Mouse (Mus musculus) retina, embryonic 14.5 days (tissue): ENCODE measurements around the gene Ltbp3.

Source experiments
- DNase-seq: peaks from one replicate; pipeline ENCODE4 v3.0.0-alpha.2; 2015; ENCODE audit warnings: low spot score

Ltbp3 gene

DNA sequence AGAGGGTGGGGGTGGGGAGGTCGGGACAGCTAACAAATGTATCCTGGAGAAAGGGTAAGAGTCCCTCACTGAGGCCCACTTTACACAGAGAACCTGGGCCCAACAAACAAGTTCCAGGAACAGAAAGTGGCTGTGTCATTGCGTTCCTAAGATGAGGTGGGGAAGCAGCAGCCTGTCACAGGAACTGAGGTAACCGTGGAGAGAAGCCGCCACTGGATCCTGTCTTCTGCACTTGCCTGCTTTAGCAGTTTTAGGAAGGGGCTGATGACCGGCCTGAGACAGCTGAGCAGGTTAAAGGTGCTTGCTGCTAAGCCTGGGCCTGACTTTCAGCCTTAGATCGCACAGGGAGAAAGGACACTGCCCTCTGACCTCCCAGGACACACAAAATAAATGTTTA, 66.1 kb downstream of the Ltbp3 start:
- DNase-seq: no peak

GRCm38 (mm10) chr19:5807740-5808139, 67.0 kb downstream of the Ltbp3 start:
- no peak for DNase-seq
